ENCODE assay signal across 8 mouse cellular contexts in genomic region chrX:159526388-159526787, GRCm38 (mm10). TPM values are rescaled to one million over a fixed set of nuclear protein-coding genes. Genes with fewer than 3 reads are reported as not detected.
DNase-seq lines count a peak whose midpoint lies in the region; ATAC-seq and TF ChIP-seq lines count a peak whose summit lies in the region.
"Had no signal": no experiment of that assay in that cellular context is flagged by ENCODE, and none has a peak within 500 bp of the region (broad histone marks: within the 10 kb centered on the region; RNA-seq: fewer than 3 reads in every experiment).

Gene Bclaf3, plus strand, starts transcription at chrX:159526688.

- intact Hi-C loops in left cerebral cortex, postnatal 4 days (cut with DNase I) = no loop called here
- intact Hi-C loops in left cerebral cortex, postnatal 25 days (cut with DNase I) = no loop called here

- WGBS in forebrain, postnatal 0 days = 90% methylated on average over 6 of the region's 6 CpGs
- 84% methylated on average over 6 of the region's 6 CpGs for WGBS in midbrain, embryonic 15.5 days

- H3K27ac ChIP-seq in forebrain, postnatal 0 days (ENCODE audit: low read depth, low read length) = no peak within 1 kb of the TSS
- H3K27ac ChIP-seq in midbrain, embryonic 15.5 days = no peak within 1 kb of the TSS

- H3K9ac ChIP-seq in forebrain, postnatal 0 days = no peak within 1 kb of the TSS
- H3K9ac ChIP-seq in midbrain, embryonic 15.5 days = no peak within 1 kb of the TSS

- no peak for DNase-seq in left cerebral cortex, postnatal 4 days
- DNase-seq in left cerebral cortex, postnatal 25 days (ENCODE audit: low spot score in 2 of 2) = no peak
- DNase-seq in forebrain, postnatal 0 days = no peak
- no peak for DNase-seq in cerebellum, postnatal 10 days
- no peak for DNase-seq in kidney, postnatal 4 days
- DNase-seq: kidney, postnatal 36 days had no signal

- no peaks in the 10 kb centered on the region for H3K27me3 ChIP-seq in forebrain, postnatal 0 days (ENCODE audit: insufficient read depth, low read length)
- H3K27me3 ChIP-seq in midbrain, embryonic 15.5 days (replicated peaks) = peaks cover 3% of the 10 kb centered on the region; the same call in 1 of the 2 replicates

- no peak within 1 kb of the TSS for H3K4me3 ChIP-seq in forebrain, postnatal 0 days (ENCODE audit: low read depth, low read length)
- H3K4me3 ChIP-seq in midbrain, embryonic 15.5 days = no peak within 1 kb of the TSS

- H3K9me3 ChIP-seq in forebrain, postnatal 0 days (ENCODE audit: low read length) = no peaks in the 10 kb centered on the region
- no peaks in the 10 kb centered on the region for H3K9me3 ChIP-seq in midbrain, embryonic 15.5 days

- H3K4me2 ChIP-seq in forebrain, postnatal 0 days (ENCODE audit: low read depth) = no peak within 1 kb of the TSS
- H3K4me2 ChIP-seq in midbrain, embryonic 15.5 days = no peak within 1 kb of the TSS

- H3K36me3 ChIP-seq in forebrain, postnatal 0 days (ENCODE audit: insufficient read depth) = no peaks in the 10 kb centered on the region
- no peaks in the 10 kb centered on the region for H3K36me3 ChIP-seq in midbrain, embryonic 15.5 days (replicated peaks)

- ATAC-seq in common myeloid progenitor, adult 5-6 weeks (replicated peaks; ENCODE audit: low read depth, poor library complexity, severe bottlenecking) = no peak
- ATAC-seq in forebrain, postnatal 0 days = no peak
- ATAC-seq in midbrain, embryonic 15.5 days (replicated peaks) = no peak

- TF ChIP-seq CTCF in forebrain, postnatal 0 days (IDR thresholded peaks at IDR 0.05; ENCODE audit: low read depth) = no peak

- H3K4me1 ChIP-seq in forebrain, postnatal 0 days (ENCODE audit: insufficient read depth) = no peaks in the 10 kb centered on the region
- H3K4me1 ChIP-seq in midbrain, embryonic 15.5 days = no peaks in the 10 kb centered on the region

RNA-seq across cellular contexts. Expression of gene Bclaf3, which starts in this region (rescaled TPM):
- total RNA-seq in left cerebral cortex, postnatal 4 days (2021) = 10 to 100 TPM; 21.6 to 30.0 TPM
- 10 to 100 TPM in 1 of 2 experiments, 1 to 10 TPM in 1; 9.7 to 11.7 TPM for total RNA-seq in left cerebral cortex, postnatal 25 days (2021)
- 67.3 and 81.1 TPM in 2 replicates for total RNA-seq in common myeloid progenitor, adult 5-6 weeks (2017)
- total RNA-seq in forebrain, postnatal 0 days (2014; rRNA removed) = 11.3 and 18.7 TPM in 2 replicates
- 9.8 and 14.2 TPM in 2 replicates for polyA plus RNA-seq in forebrain, postnatal 0 days (2015; fragmentation: Nextera tagmentation; extraction: Ambion mirVana)
- polyA plus RNA-seq in midbrain, embryonic 15.5 days (2015; fragmentation: Nextera tagmentation; extraction: Ambion mirVana) = 25.5 and 26.3 TPM in 2 replicates
